Mouse (Mus musculus) megakaryocyte-erythroid progenitor cell, adult 5-6 weeks (primary cell): ENCODE data around the gene Ptgir. TPM values are rescaled to one million over a fixed set of nuclear protein-coding genes. Genes with fewer than 3 reads are reported as not detected.
A peak's percentile ranks its signal among the peaks of the same experiment; 100 is the strongest.

Source experiments
- ATAC-seq: replicated peaks from 2 replicates; pipeline ENCODE4 v1.8.0; 2016; ENCODE audit warnings: mild to moderate bottlenecking, inconsistent platforms; ENCODE audit not compliant: severe bottlenecking, poor library complexity, low FRiP score, low TSS enrichment
- total RNA-seq, 2 experiments: library from RNA; stranded (forward) in 1 of 2; stranded (reverse) in 1 of 2; fragments of 200-1000, 215-1000 nt in 1 of 2; fragments of >200 nt in 1 of 2; fragmentation: Nextera tagmentation in 1 of 2; gene quantifications; 2 replicates each; pipeline ENCODE4 v1.2.3; 2014 to 2017

The Ptgir gene
- total RNA-seq, 2 experiments from 2014 or later, result not detected

DNA sequence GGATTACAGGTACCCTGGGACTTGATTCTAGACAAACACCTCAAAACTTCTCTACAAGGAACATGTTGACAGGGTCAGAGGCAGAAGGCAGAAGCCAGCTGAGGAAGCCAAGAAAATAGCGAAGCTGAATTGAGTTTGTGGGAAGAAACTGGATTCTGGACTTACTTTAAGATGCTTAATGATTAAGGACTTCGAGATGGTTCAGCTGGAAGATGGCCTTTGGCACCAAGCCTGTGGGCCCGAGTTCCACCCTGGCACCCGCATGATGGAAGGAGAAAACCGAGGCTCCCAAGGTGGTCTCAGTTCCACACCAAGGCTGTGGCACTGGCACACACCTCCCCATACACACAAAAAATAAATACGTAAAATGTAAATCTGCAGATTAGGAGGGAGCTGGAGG lies 15.8 kb upstream of the Ptgir start:
- no peak for ATAC-seq

DNA sequence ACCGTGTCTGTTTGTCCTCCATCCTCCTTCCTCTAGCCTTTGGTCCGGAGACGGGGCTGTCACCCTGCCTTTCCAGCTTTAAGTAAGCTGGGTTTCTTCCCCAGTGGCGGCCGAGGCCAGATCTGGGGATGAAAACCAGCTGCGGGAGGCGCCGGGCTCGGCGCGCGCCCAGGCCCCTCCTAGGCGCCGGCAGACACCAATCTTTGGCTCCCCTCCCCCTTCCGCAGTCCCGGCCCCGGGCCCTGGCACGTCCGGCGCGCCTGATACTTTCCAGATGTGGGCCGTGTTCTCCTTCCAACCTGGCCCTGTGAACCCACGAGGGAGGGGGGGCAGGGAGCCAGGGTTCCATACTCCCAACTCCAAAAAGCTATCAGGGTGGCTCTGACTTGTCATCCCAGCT lies 15.3 kb upstream of the Ptgir start:
- ATAC-seq, result no peak

DNA sequence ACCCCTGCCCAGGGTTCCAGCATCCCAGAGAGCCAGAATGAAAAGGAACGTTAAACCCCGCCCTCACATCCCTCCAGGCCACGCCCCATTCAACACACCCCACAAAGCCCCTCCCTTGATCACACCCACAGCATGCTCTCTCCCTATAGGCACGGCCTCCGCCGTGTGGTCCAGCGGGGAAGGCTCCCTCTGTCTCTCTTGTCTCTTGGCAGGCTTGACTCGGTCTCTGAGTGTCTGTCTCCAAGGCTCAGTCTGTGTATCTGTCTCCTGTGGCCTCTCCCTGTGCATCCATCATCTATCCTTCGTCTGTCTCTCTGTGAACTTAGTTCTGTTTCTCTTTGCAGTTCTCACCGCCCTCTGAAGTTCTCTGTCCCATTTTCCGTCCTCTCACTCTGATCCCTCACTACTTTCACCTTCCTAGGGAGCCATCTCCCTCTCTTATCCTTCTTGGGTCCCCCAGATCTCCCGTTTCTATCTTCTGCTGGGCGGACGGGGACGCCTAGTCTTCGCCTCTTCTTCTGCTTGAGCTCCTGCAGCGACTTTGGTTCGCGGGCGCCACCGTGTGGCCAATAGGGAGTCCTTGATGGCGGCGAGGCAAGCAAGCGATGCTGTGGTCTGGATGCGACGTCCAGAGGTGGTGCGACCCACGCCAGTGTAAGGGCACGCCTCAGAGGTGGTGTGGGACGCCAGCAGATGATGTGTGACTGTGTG lies 14.5 kb upstream of the Ptgir start, which contains the start of gene Gng8:
Gene Gng8 (plus strand): TSS at position 146 of the 711 bp plus-strand sequence.
- peak; percentile 82 for ATAC-seq

DNA sequence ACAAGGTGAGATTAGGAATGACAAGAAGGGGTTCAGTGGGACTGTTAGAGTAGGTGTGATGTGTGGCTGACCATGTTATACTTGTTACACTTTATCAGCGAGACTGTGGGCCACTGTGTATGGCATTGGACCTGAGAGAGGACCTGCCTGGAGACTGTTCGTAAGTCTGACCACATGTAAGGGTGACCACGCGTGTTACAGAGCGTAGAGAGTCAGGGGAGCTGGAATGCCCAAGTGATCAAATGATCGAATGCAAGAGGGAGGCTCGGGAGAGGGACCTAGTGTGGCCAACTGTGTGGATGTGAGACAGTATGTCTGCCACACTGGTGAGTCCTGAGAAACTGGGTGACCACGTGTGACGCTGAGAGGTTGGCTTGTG lies 13.9 kb upstream of the Ptgir start:
- ATAC-seq, result no peak

DNA sequence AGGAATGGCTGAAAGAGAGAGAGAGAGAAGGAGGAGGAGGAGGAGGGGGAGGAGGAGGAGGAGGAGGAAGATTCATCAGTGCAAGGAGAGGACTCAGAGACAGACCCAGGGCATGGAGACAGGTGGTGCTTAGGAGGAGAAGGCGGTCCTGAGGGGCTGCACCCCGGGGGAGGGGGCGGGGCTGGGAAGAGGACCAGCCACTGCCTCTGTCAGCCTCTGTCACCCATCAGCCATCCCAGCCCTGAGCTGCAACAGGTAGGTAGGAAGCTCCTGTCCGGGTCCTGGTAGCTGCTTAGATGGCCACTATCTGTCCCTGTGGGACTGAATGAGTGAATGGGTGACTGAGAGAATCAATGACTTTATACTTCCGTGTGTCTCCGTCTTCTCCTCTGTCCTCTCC lies 12.7 kb upstream of the Ptgir start:
- ATAC-seq, result no peak

DNA sequence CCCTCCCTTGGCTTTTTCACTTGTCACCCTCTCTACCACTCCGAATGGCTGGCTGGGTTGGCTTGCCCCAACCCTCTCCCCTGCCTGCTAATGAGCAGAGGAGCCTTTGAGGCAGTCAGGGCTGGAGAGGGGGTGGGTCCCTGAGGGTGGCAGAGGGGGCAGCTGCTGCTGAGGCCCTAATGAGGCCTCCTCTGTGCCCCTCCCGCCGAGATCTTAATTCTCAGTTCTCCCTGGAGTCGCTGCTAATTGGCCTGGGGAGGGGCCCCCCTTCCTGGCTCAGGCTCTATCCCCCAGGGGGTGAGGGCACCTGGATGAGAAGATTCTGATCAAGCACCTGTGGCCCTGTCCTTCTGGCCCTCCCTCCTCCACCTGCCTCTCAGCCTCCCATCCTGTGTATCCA lies 12.0 kb upstream of the Ptgir start:
- ATAC-seq, result no peak

DNA sequence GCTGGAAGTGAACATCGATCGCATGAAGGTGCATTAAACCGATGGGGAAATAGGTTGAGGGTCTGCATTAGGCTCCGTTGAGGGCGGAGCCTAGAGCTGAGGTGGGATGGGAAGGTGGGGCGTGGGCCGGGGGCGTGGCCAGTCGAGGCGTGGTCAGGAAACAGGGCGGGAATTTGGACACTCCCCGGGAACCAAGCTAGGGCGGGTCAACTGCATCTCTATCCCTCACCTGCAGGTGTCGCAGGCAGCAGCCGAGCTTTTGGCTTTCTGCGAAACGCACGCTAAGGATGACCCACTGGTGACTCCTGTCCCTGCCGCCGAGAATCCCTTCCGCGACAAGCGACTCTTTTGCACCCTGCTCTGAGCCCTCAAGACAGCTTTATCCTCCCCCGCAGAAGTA lies 11.3 kb upstream of the Ptgir start:
- peak; percentile 55 for ATAC-seq

DNA sequence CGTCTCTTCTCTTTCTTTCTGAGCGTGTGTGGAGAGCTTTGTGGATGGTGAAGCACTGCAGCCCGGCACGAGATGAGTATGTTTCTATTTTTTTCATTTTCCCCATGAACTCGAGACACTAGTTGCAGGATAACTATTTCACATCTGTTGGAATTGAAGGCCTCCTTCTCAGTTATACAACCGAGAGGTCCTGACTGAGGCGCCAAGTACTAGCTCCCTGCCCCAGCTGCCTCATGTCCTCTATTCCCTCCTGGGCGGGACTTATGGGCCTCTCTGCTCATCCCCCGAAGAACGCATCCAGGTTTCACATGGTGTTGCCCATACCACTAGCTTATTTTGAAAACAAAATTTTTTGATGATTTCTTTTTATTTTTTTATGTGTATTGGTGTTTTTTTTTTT lies 10.8 kb upstream of the Ptgir start:
- no peak for ATAC-seq

DNA sequence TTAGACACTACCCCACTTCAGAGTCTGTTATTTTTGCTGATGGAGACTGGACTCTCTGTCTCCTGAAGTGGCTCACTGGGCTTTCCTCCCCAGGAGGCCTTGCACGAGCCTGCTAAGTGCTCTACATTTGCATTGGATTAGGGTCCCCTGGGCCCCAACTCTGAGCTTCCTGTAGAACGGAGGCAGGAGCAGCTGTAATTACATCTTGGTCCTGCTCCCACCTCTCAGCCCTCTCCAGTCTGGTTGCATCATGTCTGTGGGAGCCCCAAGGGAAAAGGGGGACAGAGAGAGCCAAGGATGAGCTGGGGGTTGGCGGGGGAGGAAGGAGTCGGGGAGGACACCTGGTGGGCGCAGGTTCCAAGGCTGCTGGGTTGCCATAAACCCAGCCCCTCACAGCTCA lies 5.8 kb upstream of the Ptgir start:
- no peak for ATAC-seq

DNA sequence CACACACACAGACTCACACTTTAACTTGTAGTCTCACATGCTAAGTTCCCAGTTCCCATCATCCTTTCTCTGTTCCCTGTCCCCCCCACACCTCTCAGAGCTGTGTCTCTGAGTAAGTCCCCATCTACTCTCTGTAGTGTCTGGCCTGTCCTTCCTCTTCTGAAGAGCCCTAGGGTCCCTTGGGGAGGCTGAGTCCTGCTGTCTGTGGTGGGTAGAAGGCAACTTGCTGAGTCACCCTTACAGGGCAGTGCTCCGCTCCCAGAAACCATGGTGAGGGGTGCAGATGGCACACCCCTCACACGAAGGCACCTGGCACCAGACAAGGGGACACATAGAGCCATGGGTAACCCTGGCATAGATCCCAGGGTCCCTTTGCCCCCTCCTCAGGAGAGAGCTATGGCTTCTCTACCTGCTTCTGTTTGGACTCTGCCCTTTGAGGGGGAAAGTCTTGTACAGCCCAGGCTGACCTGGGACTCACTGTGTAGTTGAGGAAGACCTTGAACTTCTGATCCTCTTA lies 2.8 kb upstream of the Ptgir start:
- ATAC-seq, result no peak

DNA sequence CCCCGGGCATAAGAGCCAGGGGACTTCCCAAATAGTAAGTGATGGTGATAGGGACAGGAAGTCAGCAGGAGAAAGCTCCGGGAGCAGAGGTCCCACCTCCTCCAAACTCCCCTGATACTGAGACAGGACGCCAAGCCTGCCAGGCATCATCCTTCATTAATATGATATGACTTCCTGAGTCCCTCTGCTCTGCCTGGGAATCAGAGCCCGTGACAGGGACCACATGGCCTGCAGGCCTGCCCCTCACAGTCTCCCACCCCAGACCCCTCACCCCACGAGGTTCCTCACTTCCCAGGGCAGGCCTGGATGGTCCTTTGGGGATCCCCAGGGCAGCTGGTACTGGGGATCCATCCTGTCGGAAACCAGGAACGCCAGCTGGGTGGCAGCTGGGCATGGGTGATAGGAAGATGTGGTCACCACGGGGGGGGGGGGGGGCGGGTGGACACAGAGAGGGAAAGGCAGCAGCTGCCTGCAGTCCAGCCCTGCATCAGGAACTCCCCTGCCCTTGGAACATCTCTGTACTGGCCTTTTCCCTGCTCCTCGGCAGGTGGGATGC lies 2.1 kb upstream of the Ptgir start:
- no peak for ATAC-seq

DNA sequence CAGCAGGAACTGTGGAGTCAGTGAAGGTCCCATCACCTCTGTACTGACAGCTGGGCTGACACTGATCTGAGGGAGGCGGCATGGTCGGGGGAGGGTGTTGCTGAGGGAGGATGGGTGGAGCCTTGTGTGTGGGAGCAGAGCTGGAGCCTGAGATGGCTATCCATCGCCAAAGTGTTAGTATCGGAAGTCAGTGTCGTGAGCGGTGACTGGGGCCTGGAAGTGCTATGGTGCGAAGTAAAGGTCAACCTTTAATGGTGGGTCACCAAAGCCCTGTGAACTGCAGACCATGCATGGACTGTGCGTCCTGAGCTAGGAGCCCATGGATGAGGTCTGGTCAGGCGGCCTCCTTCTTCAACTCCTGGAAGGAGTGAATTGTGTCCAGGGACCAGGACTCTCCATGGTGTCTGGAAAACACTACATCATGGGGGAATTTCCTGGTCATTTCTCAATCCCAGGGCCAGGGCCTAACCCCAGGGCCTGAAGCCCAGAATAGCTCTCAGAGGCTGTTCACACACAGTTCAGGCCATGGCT lies 734 bp upstream of the Ptgir start:
- peak; percentile 56; the same call in 1 of the 2 replicates for ATAC-seq

DNA sequence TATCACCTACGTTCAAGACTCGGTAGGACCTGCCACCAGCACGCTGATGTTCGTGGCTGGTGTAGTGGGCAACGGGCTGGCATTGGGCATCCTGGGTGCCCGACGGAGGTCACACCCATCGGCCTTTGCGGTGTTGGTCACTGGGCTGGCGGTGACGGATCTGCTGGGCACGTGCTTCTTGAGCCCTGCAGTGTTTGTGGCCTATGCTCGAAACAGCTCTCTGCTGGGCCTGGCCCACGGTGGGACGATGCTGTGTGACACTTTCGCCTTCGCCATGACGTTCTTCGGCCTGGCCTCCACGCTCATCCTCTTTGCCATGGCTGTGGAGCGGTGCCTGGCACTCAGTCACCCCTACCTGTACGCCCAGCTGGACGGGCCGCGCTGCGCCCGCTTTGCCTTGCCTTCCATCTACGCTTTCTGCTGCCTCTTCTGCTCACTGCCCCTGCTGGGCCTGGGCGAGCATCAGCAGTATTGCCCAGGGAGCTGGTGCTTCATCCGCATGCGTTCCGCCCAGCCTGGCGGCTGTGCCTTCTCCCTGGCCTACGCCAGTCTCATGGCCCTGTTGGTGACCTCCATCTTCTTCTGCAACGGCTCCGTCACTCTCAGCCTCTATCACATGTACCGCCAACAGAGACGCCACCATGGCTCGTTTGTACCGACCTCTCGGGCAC lies 734 bp downstream of the Ptgir start:
- no peak for ATAC-seq

DNA sequence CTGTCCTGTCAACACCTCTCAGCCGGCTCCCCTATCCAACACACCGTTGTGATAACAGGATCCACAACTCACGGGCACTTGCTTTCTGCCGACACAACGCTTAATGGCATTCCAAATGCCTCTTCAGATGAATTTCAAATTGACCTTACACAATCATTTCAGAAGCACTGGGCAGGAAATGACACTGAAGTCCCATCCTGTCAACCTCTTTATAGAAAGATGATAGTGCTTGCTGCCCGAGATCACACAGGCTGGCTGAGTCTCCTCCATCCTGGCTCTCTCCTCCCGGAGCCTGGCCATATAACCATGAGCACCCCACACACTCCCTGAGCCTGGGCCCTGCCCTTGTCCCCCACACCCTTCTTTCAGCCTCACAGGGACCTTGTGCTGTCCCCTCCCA lies 1.6 kb downstream of the Ptgir start:
- no peak for ATAC-seq

DNA sequence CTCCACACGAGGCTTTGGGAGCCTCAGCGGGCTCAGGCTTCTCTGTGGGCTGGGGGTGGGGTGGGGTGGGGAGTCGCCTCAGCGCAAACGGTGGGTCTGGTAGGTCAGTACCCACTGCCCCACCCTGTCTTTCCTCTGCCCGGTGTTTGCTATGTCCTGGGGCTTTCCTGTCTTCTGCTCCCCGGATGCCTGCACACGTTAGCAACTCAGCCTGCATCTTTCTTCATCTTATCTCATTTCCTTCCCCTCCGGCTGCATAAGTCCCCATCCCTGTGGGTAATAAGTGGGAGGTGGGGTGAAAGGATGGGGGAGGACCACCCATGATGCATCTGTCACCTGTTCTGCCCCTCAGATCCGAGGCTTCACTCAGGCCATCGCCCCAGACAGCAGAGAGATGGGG lies 2.1 kb downstream of the Ptgir start:
- ATAC-seq, result no peak

DNA sequence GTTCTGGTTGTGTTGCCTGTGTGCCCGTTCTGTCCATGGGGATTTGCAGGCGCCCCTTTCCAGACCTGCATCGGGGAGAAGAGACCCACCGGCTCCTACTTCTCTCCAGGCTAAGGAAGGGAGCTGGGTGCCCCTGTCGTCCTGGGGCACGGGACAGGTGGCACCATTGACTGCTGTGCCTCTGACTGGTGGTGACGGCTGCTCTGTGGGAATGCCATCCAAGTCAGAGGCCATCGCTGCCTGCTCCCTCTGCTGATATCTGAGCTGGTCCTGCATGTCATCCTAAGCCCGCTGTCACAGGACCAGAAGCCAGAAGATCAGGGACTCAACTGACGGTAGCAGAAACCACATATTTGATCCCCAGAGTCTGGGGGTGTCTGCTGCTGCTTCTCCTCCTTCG lies 2.6 kb downstream of the Ptgir start:
- ATAC-seq, result no peak

DNA sequence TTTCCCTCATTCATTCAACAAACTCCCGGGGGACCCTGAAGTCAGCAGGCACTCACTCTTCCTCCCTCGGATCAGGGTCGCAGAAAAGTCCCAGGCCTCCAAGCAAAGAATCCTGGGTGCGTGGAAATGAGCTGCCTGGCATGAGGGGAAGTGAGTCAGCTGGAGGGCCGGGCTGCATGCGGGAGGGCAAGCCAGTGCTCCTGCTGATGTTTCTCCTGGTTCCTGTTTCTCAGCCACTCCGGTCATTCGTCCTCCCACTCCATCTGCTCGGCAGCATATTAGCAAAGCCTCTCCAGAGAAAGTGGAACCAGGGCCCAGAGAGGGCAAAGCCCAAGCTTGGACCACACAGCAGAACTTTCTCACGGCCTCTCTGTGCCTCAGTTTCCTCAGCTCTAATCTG lies 3.6 kb downstream of the Ptgir start:
- no peak for ATAC-seq

DNA sequence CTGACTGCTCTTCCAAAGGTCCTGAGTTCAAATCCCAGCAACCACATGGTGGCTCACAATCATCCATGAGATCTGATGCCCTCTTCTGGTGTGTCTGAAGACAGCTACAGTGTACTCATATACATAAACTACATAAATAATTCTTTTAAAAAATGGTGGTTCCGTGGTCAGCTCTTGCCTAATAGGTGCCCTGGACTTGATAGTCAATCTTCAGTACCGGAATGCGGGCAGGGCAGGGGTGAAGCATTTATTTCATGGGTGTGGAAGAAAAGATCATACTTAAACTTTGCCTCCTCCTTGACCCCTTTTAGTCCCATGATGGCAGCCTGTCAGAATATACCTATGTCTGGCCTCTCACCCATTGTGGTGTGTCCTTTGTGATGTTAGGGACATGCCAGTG lies 5.6 kb downstream of the Ptgir start:
- ATAC-seq, result no peak

DNA sequence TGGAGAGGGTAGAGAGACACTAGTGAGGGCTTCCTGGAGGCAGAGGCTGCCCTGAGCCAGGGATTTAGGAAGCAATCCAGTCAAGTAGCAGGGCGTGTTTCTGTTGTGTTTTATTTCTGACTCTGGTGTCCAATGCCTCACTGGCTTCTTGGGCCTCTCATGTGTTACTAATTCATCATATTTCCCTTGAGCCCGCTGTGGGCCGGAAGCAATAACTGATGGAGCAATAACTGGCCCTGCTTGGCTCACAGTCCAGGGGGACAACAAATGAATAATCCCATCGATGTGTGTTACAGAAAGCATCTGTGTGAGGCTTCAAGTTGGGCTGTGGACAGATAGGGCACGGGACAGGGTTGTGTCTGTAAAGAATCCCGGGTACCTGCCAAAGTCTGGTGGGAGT lies 6.1 kb downstream of the Ptgir start:
- ATAC-seq, result no peak

DNA sequence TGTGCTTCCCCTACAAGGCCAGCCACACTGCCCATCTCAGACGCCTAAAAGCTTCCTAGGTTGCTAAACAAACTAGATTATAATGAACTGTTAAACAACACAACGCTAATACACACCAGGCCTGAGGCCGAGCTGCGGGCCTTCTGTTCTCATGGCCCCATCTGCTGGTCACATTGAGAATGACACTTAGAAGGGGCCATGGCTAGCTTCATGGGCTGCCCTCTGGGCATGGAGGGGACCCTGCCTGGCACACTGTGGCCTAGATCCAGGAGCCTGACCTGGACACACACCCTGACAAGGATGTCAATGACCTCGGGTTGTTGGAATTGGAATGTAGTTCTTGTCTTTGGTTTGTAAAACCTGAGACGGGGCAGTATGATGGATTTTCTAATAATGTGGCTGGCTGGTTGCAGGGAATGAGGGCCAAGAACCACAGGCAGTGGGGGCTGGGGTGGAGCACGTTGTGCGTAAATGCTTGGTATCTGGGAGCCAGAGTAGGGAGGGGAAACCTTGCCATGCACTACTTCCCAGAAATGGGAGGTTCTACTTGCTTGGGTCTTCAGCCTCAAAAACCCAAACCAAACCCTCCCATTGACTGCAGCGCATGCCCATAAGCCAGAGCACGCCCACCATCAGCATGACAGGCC lies 7.6 kb downstream of the Ptgir start:
- peak; percentile 73 for ATAC-seq
